Mouse (Mus musculus): ENCODE results near the gene Dab1.

- TF ChIP-seq CTCF (IDR thresholded peaks at IDR 0.05; ENCODE audit: low read depth, low read length): no peak
- no peak for TF ChIP-seq POLR2A (IDR thresholded peaks at IDR 0.05; ENCODE audit: extremely low read depth, insufficient read depth, low read length)
These were observed 47.3 kb upstream of the Dab1 start for GRCm38 (mm10) chr4:103571721-103572352.
